Mouse (Mus musculus) heart, postnatal 0 days (tissue): ENCODE measurements around the gene 4933424G06Rik.

ENCODE experiments used
- CTCF ChIP-seq: IDR thresholded peaks from 2 replicates; pipeline ENCODE4 v1.5.1; 2016; ENCODE audit warnings: antibody characterized with exemption, control low read depth, low read depth
- EP300 ChIP-seq: IDR thresholded peaks from 2 replicates; pipeline ENCODE4 v1.6.1; 2016; ENCODE audit warnings: antibody characterized with exemption, low read depth

GRCm38 (mm10) chr1:36746452-36746851, 36.5 kb downstream of the 4933424G06Rik start:
- TF ChIP-seq CTCF = peak; percentile 33
- no peak for TF ChIP-seq EP300
